Mouse (Mus musculus): ENCODE measurements around the gene Agk. TPM values are rescaled to one million over a fixed set of nuclear protein-coding genes. Genes with fewer than 3 reads are reported as not detected.

The Agk gene
- polyA plus RNA-seq, 1 experiment from 2014 or later, result 41.4 TPM

GRCm38 (mm10) chr6:40441755-40442154, 116.8 kb downstream of the Agk start:
- WGBS, result 33% methylated on average over 3 of the region's 3 CpGs
- DNase-seq (ENCODE audit: low spot score), result no peak
- no peak overlapping the region for H3K4me2 ChIP-seq (ENCODE audit: low read depth, low read length)
- no peaks in the 10 kb centered on the region for H3K36me3 ChIP-seq (ENCODE audit: control insufficient read depth, insufficient read depth, low read length)
- H3K27me3 ChIP-seq (replicated peaks; ENCODE audit: control insufficient read depth, insufficient read depth, low read length), result peaks cover 25% of the 10 kb centered on the region
- H3K9ac ChIP-seq (ENCODE audit: low read depth, low read length), result no peak overlapping the region
- H3K4me1 ChIP-seq (ENCODE audit: control insufficient read depth, insufficient read depth, low read length), result no peaks in the 10 kb centered on the region
- H3K27ac ChIP-seq (replicated peaks; ENCODE audit: low read depth, low read length), result no peak overlapping the region
- no peaks in the 10 kb centered on the region for H3K9me3 ChIP-seq (ENCODE audit: control insufficient read depth, low read length)
- H3K4me3 ChIP-seq (ENCODE audit: low read depth, low read length), result no peak overlapping the region
- ATAC-seq (ENCODE audit: low read depth), result no peak

GRCm38 (mm10) chr6:40443281-40443928, 118.4 kb downstream of the Agk start:
- H3K9me3 ChIP-seq (ENCODE audit: control insufficient read depth, low read length), result no peaks in the 10 kb centered on the region
- peaks cover 18% of the 10 kb centered on the region for H3K27me3 ChIP-seq (replicated peaks; ENCODE audit: control insufficient read depth, insufficient read depth, low read length)
- no peak for DNase-seq (ENCODE audit: low spot score)
- H3K4me3 ChIP-seq (ENCODE audit: low read depth, low read length), result no peak overlapping the region
- H3K27ac ChIP-seq (replicated peaks; ENCODE audit: low read depth, low read length), result no peak overlapping the region
- H3K36me3 ChIP-seq (ENCODE audit: control insufficient read depth, insufficient read depth, low read length), result no peaks in the 10 kb centered on the region
- no peak overlapping the region for H3K9ac ChIP-seq (ENCODE audit: low read depth, low read length)
- WGBS, result 31% methylated on average over 10 of the region's 10 CpGs
- H3K4me2 ChIP-seq (ENCODE audit: low read depth, low read length), result no peak overlapping the region
- ATAC-seq (ENCODE audit: low read depth), result no peak
- H3K4me1 ChIP-seq (ENCODE audit: control insufficient read depth, insufficient read depth, low read length), result no peaks in the 10 kb centered on the region

Other genes starting within 250 kb of the Agk start
- gene E330009J07Rik, start 111.0 kb downstream of the Agk start, polyA plus RNA-seq (2014; fragmentation: Nextera tagmentation; extraction: Ambion mirVana), result 9.1 and 9.2 TPM in 2 replicates
- gene Wee2, start 113.9 kb downstream of the Agk start, polyA plus RNA-seq (2014; fragmentation: Nextera tagmentation; extraction: Ambion mirVana), result 0.09 and 0.51 TPM in 2 replicates
- 126 and 128 TPM in 2 replicates for gene Ssbp1, start 146.2 kb downstream of the Agk start, polyA plus RNA-seq (2014; fragmentation: Nextera tagmentation; extraction: Ambion mirVana)
- gene Tas2r137, start 166.1 kb downstream of the Agk start, polyA plus RNA-seq (2014; fragmentation: Nextera tagmentation; extraction: Ambion mirVana), result not detected in 2 replicates
- gene Tas2r108, start 168.4 kb downstream of the Agk start, polyA plus RNA-seq (2014; fragmentation: Nextera tagmentation; extraction: Ambion mirVana), result not detected in 2 replicates
- not detected in 2 replicates for gene Prss37, start 194.3 kb downstream of the Agk start, polyA plus RNA-seq (2014; fragmentation: Nextera tagmentation; extraction: Ambion mirVana)
- not detected in 2 replicates for gene Olfr461, start 229.9 kb downstream of the Agk start, polyA plus RNA-seq (2014; fragmentation: Nextera tagmentation; extraction: Ambion mirVana)
- 0.15 TPM in 1 of 2 replicates, not detected in the other for gene Olfr460, start 244.3 kb downstream of the Agk start, polyA plus RNA-seq (2014; fragmentation: Nextera tagmentation; extraction: Ambion mirVana)

All from embryonic facial prominence, embryonic 14.5 days (tissue).